Mouse (Mus musculus): ENCODE data around the gene Blnk.

The Blnk gene

DNA sequence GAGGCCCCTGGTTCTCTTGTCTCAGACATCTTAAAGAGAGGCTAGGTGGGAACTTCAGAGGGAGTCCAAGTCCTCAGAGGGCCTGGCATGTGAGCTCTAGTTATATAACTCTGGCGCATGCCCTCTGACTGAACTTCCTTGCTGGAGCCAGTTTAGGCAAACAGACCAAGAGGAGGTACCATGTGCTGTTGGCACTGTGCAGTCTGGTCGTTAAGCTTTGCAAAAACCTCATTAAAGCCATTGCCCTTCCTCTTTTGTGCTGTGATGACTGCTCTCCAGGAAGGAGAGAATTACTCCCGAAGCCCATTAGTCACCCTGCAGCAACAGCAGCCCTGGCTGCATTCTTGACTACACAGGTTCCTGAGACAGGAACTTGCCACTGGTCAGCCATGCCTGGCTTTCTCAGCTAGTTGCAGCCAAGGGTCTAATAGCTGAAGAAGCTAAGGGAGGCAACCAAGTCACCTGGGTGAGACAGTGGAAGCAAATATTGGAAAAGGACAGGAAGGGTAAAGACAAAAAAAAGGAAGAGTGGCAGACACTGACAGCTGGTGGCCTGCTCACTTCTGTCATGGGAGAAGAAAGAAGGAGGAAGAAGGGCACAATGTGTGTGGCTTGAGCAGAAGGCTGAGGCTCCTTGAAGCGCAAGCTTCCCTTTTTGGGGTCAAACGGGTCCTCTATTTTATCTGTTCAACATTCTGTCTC lies 4.3 kb upstream of the Blnk start:
- DNase-seq = no peak

DNA sequence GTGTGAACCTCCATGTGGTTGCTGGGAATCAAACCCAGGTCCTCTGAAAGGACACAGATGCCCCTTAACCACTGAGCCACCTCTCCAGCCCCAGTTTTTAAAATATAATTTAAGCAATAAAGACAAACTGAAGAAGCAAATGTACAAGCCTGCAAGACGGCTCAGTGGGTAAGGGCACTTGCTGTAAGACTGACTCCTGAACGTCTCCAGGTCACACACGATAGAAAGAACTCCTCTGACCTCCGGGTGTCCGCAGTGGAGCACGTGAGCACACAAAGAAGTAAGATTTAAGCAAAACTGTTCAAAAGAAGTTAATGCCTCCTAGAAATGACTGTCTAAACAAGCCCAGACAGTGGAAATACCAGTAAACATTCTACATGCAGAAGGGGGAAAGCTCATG lies 2.4 kb upstream of the Blnk start:
- DNase-seq = no peak

DNA sequence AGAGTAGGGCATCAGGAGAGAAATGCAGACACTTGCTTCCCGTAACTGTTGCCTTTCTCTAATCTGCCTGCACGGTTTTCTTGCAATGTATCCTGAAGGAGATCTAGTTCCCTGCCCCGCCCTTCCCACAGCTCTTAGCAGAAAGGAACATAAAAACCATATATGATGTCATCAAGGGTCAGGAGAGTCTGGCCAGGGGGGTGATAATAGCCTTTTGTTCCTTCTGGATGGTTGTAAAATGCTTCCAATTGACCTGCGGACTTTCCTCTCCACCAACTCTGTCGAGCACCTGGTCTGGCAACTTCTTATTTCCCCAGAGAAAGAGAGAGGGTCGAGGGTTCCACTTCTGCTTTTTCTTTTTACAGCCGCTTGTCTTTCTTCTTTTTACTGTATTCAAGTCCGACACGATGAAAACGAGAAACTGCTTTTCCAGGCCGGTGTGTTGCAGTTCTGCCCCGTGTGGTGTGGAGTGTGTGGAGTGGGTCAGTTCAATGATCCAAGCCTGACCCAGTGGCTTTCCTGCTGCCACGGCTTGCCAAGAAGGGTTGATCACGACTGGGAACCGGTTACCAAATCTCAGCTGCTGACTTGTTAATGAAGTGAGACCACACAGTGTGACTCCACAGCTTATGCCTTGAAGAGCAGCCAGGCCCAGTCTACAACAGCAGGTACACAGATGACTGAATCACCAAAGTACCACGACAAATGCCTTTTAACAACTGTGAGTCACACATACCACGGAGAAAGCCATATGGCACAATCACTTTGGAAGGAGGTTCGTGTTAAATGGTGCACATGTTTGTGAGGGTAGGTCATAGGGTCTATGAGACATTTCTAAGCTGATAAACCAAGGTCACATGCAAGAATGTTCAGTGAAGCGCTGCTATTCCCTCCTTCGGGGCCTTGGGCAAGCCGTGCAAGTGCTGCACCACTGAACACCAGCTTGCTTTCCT lies 1.4 kb upstream of the Blnk start:
- no peak for DNase-seq

DNA sequence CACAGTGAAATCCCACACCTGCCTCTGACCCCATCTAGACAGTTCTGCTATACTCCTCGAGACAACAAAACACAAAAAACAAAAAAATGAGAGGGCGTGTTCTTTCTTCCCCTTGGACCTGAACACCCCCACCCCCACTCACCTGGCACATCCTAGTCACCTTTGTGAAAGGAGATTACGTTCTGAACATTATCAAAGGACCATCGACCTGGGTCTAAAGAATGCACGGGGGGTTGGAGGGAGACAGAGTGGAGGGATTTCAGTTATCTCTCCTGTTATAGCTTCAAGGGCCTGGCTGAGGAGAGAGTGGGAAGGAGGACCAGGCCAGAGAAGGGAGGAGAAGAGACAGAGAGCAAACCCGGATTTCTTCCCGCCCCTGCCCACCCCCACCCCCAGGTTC lies 576 bp upstream of the Blnk start:
- DNase-seq = no peak

DNA sequence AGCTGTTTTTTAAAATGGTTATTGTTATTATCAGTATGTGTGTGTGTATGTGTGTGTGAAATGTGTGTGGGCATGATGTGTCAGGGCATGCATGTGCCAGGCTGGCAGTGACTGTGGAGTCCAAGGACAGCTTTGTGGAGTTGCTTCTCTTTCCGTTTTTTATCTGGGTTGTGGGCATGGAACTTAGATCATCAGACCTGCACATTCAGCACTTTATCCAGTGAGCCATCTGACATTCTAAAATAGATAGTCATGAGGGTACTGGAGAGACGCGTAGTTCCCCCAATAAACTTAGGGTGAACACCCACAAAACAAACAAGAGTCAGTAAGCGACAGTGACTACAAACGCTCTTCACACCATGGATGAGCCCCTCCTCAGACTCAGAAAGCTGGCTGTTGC lies 979 bp downstream of the Blnk start:
- DNase-seq = no peak

DNA sequence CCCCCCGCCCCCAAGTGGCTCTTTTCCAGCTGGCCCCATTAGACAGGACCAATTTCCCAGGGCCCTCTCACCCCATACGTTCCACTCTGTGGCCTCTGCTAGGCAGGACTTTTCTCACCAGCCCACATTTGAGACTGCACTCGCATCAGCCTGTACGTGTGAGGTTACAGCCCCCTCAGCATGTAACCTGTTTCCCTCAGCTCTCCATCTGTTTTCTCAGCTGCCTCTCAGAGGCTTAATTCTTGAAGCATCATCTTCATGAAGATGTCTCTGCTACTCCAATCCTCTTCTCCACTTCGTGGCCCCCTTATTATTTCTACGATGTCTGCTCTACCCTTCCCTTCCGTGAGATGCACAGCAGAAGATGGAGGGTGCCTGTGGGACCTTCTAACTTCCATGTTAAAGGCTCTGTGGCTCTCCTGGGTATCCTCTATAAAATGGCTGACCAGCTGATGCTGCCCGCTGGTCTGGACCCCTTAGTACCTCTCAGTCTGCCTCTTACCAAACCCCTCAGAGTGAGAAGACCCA lies 1.8 kb downstream of the Blnk start:
- DNase-seq = no peak

DNA sequence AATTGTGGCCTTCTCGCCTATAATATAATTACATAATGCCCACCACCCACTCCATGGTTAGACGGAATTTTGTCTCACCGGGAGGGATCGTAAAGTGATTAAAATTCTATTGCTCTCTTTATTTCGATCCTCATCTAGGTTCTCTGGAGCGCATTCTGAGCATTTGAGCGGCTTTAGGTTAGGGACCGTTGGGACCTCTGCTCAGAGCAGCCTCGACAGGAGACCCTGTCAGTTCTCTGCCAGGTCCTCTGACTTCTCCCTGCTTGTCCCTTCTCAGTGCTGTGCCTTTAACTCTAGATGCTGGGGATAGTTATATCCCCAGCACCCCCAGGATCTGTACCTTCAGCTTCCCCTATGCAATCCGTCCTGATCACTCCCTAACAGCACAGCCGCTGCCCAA lies 2.2 kb downstream of the Blnk start:
- DNase-seq = no peak

DNA sequence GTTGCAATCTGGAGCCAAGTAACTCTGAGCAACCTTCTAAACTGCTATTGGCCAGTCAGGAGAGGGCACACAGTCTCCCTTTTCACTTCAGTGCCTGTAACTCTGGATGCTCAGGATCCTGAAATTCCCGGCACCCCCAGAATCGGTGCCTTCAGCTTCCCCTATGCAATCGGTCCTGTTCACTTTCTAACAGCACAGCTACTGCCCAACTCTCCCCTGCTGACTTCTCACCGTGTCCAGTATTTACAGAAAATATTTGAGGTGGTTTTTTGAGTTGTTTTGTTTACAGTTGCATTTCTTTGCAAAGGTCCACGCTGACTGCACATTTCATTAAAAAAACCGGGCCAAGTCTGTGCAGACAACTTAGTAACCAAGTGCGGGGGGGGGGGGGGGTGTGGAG lies 2.7 kb downstream of the Blnk start:
- DNase-seq = no peak

DNA sequence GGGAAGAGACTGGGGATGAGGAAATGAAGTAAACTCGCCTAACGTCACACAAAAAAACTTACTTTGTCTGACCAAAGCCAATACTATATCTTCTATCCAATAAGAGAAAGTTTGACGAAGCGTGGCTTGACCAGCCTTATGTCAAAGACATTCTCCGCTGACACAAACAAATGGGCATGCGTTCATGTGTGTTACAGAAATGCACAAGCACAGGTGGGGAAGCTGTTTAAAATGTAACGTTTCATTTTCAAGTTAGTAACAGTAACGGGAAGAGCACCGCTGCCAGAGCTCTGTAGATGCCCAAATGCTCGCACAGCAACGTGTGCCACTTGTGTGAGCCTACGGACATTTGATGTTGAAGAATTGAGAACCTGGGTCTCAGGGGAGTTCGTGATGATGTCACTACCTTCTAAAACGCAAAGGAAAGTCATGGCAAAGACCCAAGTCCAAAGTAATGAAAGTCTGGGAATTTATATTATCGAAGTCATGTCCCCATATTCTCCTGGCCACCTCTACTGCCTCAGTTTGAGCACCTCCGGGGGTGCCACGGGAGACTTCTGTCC lies 3.5 kb downstream of the Blnk start:
- DNase-seq = no peak

DNA sequence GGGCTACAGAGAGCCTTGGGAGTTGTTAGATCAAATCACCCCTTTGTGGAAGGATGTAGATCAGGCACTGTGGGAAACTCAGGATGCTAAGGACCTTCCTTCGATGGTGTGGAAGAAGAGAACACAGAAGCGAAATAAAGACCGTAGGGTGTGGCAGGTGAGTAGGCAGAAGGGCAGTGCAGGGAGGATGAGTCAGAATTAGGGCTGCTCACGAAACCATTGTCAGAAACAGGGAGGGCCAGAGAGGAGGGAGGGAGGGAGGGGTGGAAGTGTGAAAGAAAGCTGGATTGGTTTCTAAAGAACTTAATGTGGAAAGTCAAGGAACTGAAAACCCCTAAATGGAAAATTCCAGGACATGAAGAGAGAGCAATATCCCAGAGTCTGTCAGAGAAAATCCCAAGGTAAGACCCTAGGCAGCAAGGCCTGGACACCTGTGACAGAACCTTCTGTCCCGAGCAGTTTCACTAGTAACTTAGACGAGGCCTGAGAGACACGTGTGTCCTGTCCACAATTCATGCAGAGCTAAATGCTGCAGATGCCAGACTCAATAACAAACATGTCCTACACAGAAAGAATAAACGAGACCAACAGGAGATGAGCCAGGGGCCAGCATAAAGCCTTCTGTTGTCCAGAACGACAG lies 4.3 kb downstream of the Blnk start:
- DNase-seq = no peak

DNA sequence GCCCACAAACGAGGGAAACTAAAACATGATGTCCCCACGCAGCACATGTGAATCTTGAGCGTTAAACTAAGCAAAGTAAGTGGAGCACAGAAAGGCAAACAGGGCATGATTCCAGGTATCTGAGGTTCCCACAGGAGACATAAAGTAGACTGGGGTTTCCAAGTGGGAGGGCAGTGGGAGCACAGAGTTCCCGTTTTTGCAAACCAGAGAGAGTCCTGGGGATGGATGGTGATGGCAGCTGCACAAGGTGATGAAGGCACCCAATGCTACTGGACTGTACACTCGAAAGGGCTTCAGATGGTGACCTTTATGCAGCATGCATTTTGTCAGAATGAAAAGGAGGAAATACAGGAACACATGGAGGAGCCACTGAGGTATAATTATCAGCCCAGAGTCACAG lies 5.5 kb downstream of the Blnk start:
- no peak for DNase-seq

DNA sequence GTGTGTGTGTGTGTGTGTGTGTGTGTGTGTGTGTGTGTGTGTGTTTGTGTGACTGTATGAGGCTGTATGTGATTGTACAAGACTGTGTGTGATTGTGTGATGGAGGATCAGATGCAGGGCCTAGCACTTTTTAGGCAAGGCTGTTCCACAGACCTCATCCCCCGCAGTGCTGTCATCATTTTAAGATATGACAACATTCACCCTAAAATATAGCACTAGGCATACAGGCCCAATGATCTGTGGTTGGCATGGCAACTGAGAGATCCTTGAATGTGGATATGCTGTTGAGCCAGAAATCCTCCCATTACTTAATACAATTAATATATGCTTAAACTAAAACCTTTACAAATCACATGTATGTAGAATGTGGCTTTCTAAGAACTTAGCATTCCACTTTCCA lies 9.8 kb downstream of the Blnk start:
- DNase-seq = no peak

DNA sequence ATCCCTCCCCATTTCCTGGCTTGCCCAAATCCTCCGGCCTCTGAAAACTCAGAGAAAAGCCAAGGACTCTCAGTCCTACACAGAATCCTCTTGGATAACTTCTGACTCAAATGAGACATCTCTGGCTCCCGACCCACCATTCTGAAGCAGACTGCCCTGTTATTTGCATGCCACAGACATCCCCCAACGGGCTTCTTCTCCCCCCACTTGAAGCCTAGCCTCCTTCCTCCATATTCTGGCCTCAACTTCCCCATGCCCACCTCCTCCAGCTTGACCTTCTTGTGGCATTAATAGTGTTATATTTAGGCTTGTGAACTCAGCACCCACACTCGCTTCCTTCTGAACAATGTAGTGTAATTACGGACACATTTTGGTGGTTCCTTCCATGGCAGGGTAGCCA lies 13.7 kb downstream of the Blnk start:
- DNase-seq = no peak

DNA sequence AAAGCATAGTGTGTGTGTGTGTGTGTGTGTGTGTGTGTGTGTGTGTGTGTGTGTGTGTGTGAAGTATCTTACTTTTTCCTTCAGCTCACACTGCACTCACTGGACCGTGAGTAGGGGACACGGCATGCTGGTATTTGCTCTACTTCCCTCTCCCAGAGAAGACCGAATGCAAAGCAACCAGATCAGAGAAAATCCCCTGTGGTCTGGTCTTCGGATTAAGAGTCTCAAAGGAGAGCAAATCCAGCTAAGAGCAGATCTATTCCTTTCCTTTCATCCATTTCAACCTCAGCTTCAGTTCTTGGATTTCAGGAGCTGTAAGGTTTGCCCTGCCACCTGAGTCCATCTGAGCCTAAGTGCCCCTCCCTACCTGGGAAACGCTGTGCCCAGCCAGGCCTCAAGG lies 16.3 kb downstream of the Blnk start:
- DNase-seq = no peak

DNA sequence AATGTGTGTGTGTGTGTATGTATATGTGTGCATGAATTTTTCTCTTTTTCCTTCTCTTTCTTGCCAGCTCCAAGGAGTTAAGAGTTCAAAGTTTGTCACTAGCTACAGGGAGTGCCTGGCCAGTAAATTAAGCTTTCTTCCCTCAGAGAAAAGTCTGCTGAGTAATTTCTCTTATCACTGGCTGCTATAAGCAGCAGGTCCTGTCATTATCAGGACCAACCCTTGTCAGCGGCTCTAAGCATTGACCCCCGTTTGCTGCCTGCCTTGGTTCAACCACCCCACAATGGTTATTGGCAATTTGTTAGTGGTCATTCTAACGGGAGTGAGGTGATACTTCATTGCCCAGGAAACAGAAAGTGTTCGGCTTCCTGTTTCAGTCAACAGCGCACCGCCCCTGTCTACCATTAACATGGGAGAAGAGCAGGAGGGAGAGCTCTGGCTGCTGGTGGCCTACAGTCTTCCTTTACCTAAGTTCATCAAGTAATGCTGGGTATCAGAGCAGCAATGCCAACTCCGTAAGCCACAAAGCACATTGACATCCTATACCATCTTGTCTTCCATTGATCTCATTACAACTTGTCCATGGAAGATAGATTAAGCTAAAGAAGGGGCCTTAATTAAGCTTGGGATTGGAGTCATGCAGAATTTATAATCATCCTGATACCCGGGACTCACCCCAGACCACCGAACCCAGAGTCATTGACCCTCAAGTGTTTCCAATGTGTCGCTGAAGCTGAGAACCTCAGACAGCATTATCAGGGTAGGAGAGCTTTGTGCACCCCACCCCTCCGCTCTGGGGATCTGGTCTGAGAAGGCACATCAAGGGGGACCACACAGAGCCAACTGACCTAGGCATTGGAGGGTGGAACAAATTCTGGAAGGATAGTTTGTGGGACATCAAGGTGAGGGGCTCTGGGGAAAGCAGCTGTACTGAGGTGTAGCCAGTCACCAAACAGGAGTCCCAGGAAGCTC lies 17.1 kb downstream of the Blnk start:
- DNase-seq = no peak

DNA sequence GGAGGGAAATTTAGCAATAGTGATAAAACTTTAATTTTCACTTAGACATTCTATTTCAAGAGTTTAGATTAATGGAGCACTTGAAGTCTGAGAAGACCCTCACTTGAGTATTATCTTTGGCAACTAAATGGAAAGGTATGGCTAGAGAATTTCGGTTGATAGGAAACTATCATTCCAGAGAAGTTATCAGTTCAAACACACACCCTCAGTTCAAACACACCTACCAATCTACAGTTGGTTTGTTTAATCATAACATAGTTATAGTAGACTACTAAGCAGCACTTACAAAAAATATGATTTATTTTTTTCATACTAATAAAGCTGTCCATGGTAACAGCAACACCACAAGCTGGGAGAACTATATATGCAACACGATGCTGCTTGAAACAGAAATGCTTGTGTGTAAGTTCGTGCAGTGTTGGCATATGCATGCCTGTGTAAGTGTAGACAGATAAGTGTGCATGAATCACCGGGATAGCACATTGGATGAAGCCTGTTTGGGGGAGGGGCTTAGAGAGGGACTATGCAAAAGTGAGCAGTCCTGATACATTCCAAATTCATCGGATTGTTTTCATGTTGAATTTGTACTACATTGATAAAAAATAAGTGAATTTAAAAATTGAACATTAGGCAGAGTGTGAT lies 22.9 kb downstream of the Blnk start:
- DNase-seq = no peak

DNA sequence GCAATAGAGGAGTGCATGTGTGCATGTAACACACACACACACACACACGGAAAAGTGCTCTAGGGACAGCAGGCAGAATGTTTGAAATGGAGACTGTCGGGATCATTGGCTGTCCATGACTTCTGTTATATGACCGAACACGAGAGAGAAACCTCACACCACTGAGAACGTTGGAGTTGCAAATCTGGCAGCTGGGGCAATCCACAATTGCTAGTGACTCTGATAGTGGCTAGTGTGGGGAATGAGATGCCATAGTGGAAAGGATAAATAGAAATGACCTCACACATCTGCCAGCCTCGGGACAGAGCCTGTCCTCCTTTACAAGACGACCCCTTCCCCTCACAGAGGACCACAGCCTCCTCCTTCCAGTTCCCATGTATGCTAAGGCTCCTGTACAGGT lies 23.6 kb downstream of the Blnk start:
- DNase-seq = no peak

DNA sequence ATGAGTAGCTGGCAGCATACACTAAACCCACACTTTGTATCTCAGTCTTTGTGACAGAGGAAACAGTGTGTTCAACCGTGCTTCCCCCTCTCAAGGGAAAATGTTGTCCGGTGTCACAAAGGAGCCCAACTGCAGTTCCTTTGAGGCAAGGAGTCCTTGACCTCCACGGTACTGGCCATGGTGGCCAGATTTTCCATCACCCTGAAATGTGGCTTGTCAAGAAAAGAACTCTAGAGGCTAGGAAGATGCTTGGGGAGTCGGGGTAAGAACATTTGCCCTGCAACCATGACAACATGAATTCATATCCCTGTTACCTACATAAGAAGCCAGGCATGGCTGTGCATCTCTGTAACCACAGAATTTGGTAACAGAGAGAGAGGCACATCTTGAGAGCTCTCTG lies 24.0 kb downstream of the Blnk start:
- no peak for DNase-seq

DNA sequence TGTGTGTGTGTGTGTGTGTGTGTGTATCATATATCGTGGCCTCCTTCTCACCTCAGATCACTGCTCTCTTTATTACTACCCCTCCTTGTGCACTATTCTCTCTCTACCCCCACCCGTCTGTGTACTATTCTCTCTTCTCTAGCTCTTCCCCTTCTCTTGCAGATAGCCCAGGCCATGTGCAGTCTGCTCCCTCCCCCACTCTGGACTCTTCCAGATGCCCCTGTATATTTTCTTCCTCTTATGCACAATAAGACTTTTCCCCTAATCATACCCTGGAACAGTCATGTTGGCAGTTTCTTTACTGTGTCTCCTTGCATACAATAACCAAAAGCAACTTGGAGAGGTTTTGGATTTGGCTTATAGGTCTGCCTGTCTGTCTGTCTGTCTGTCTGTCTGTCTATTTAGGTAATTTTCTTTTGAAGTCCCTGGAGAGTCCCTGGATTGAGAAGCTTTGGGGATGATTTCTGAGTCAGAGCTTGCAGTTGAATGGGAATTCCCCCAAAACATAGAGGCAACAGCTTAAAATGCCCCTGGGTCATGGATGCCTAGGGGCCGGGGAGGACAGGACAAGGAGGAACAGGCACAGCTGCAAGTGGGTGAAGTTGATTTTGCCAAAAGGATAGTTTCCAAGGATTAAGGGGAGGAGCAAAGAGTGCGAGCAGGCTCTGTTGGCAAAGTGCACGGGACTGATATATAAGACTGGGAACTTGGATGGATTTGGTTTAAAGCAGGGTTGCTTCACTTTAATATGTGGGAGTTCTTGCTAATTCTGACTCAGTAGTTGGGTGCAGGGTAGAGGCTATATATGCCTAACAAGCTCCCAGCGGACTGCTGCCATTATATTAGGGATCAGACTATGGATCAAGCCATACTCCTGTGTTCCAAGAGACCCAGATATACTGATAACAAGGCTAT lies 29.1 kb downstream of the Blnk start:
- no peak for DNase-seq

DNA sequence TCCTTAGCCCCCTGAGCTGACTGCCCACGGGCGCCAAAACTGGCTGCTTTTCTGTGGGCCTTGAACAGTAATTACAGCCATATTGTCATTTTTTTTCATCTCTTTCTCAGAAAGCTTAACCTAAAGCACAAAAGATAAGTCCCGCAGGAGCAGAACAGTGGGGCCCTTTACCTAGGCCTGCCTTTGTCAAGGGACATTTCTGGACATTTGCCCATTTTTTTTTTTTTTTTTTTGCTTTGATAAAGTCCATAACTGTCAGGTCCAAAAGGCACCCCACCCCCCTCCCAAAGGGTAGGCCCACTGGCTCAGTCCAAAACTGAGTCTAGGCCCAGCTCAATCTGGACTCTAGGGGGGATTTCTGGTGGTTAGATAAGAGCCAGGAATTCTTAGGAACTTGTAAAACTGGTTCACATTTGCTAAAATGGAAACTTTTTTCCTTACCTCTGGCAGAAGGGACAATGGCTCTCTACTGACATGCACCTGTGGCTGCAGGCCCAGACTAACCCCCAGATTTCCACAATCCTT lies 29.9 kb downstream of the Blnk start:
- DNase-seq = no peak

Data from cerebellum, adult 11-12 months (tissue).